Mouse (Mus musculus): ENCODE measurements at regions not wholly inside any gene's neighbourhood (a gene's known extent, or its start where the extent isn't known, plus 50 kb on each side); places are given as distances from the start of the nearest gene placed in this dataset.

DNA sequence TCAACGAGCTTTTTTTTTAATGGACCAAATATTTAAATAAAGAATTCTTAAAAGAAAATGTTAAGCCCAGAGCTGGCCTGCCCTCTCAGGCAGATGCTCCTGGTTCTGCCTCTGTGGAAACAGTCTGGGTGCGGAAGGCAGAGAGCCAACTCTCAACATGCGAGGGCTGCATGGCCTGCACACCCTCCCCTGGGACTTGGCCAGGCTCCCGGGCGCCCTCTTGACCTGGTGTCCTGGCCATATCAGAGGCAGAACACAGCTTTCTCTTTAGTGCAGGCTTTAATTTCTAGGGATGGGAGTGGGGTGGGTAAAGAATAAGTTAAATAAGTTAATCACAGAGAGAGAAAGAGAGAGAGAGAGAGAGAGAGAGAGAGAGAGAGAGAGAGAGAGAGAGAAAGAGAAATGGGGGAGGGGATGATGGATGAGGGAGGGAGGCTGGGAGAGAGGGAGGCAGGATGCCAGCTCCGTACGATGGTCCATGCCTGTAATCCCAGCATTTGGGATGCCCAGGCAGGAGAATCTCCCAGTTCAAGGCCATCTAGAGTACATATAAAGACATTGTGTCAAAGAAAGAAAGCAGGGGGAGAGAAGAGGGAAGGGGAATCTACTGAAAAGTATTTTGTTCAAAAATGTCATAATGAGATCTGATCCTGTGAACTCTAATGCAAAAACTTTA, 123.2 kb upstream of the Plekha5 start:
- no peak for DNase-seq (ENCODE audit: low read depth)

DNA sequence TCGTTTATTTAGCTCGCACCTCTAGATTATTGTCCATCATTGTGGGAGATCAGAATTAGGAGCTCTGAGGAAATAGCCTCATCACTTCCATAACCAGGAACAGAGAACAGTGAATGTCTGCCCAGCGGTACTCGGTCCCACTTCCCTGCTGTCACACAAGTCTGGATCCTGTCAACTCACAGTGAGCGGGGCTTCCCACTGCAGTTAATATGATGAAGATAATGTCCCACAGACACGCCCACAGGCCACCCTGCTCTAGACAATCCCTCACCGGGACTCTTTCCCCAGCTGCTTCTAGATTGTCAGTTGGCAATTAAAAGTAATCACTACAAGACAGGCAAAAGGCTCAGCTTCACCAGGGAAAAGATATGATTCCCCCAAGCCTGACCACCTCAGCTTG, 124.2 kb upstream of the Plekha5 start:
- DNase-seq (ENCODE audit: low read depth): no peak

DNA sequence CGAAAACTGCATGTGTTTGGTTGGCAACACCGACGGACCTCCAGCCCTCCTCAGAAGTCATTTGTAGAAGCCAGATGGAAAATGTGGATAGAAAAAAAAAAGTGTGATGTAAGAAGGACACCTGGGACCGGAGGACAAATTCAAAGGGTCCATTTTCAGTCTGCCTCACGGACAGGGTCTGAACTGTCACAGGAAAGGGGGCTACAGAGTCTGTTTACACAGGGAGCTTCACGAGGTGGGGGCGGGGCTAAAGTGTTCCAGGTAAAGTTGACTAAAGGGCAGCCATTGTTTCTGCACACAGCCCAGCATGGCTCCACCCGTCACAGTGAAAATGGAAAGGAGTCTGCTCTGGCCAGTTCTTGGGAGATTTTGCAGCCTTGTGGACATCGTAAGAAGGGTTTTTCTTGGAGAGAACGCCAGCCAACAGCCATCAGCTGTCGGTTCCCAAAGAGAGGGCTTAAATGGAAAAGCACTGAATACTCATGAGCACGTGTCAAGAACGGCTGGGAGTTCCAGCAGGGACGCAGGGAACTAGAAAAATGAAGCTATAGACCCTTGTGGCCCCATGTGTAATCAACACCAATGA, 125.8 kb upstream of the Plekha5 start:
- DNase-seq (ENCODE audit: low read depth): no peak

DNA sequence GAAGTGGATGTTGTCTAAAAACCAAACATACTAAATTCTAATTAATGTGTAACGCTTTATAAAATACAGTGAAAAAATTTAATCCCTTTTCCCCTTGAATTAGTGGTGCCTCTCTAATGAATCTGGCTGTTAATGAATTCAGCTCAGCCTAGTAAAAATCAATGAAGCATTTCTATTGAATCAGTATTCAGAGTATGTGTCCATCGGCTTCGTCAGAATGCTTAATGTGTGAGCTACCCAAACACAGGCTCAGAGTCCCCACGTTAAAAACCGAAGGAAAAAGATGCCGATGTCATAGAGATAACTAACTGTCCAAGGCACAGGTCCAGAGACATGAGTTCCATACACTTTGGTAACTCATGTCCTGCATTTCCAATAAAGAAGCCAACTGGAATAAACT, 126.3 kb upstream of the Plekha5 start:
- no peak for DNase-seq (ENCODE audit: low read depth)

DNA sequence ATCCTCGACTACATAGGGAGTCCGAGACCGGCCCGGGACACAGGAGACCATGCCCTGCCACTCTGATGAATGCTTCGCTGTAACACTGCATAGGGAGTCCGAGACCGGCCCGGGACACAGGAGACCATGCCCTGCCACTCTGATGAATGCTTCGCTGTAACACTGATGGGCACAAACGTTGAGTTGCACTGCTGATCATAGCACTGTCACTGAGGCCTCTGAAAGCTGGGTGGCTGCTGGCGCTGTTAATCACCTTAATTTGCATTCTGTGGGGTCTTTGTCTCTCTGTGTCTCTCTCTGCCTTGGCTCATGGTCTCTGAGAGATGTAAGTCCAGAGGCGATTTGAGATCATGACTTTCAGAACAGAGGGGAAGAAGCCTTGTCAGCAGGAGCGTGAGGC, 133.7 kb upstream of the Plekha5 start:
- DNase-seq (ENCODE audit: low read depth): no peak

DNA sequence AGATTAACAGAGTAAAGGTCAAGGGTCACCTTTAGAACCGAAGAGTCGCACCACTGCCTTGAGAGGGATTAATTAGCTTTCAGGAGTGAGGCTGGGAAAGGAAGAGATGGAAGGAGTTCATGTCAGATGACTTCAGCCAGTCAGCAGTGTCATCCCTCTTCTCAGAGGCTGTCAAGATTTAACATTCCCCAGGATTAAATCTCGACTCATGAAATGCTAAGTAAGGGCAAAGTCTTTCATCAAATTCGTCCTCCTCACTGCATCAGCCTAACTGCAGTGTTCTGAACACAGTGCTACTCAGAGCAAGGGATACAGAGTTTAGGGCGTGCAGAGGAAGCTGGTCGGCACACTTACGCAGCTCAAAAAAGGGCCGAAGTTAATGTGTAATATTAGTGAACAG, 135.1 kb upstream of the Plekha5 start:
- no peak for DNase-seq (ENCODE audit: low read depth)

DNA sequence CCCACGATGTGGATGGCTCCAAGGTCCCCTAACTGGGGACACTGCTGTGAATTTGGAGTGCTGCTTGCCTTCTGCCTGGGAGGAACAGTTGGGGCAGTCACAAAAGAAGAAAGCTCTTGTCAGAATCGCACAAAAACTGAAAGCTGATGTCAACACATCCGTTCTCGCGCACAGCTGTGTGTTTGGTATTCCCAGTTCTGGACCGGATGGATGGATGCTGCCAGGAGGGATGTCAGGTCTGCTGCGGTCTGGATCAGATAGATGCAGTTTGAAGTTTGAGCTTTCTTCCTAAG, 141.6 kb upstream of the Plekha5 start:
- DNase-seq (ENCODE audit: low read depth): no peak

DNA sequence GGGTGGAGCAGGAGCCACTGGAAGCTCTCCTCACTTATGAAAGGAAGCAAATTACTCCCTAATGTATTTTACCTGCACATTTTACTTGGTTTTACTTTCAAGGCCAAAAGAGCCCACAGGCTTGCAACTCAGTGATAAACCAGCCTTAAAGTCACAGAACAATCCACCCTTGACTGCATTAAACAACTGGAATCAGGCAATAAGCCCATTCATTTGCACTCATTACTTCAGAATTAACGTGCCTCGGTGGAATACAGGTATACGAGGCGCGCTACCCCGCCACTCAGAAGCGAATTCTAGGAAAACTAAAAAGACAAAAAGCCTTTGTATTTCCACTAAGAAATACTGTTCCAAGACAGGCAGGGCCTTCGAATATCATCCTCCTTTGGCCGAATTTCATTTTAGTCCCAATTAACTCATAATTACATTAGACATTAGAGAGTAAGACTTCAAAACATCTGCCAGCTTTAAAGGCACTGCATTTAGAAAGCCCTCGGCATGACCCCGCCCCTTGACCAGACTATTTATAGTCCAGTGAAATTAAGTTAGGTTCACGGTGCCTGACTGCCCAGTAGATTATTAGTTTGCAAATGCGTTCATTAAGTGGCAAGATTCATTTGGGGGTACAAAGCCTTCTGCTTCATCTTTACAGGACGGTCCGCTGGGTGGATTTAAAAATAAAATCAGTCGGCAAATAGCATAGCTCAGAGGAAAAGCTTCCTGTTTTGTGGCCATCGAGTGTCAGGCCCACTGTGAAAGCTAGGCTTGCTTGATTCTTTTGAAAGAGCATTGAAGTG, 142.2 kb upstream of the Plekha5 start:
- no peak for DNase-seq (ENCODE audit: low read depth)

DNA sequence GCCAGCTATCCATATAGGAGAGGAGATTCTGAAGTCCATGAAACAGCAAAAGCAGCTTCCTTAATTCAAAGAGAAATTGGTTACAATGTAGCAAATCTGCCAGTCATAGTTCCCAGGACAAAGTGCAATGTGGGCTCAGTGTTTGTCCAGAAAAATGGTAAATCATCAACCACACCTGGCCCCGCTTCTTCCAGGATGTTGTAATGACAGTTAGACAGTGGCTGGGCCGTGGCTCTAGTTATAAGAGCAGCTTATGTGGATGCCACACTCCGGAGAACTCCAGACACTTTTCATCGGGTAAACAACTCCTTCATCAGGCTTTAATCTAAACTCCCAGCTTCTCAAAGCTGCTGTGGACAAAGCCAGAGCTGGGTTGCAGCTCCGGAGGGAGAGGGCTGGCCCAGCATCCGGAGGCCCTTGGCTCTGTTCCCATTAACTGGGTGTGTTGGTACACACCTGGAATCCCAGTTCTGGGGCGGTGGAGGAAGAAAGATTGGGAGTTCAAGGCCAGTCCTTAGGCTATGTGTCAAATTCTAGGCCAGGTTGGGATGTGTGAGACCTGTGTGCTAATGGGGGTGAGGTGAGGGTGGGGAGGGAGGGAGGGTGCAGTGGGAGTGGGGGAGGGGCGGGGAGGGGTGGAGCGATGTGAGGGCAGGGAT, 142.9 kb upstream of the Plekha5 start:
- DNase-seq (ENCODE audit: low read depth): no peak

DNA sequence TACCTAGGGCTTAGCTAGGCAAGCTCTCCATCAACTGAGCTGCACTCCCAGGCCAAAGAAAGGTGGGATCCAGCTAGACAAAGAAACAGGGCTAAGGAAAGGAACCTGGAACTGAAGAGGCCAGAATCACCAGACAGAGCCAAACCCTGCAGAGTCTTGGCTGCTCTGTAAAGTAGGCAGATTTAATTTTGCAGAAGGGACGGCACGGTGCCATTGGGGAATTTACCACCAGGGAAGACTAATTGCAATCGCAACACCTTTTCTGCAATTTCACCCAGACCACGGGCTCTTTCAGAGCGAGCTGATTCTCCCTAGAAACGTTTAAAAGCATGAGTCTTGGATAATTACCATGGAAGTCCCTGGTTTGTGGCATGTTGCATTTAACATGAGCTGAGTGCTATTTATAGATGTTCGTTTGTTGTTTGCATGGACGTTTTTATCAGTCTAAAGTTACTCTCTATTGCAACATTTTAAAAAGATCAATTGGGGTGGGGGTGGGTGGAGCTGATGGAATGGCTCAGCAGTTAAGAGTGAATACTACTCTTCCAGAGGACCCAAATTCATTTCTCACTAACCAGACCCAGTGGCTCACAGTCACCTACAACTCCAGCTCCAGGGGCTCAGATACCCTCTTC, 144.0 kb upstream of the Plekha5 start:
- no peak for DNase-seq (ENCODE audit: low read depth)

DNA sequence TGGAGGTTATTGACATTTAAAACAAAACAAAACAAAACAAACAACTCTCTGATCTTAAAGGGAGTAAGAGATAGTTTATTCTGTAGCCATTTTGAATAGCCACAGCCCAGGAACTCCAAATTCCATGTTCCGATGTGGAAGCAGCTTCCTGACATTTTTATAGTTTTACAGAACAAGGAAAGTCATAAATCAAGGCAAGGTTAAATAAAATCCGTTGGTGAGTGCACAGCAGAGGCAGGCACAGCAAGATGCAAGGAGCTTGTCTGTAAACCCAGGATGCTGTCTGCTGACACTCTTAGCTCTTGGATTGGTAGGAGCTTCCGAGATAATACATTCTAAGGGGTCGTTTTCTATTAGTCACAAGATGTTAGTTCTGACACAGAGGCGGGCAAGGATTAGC, 145.1 kb upstream of the Plekha5 start:
- no peak for DNase-seq (ENCODE audit: low read depth)

DNA sequence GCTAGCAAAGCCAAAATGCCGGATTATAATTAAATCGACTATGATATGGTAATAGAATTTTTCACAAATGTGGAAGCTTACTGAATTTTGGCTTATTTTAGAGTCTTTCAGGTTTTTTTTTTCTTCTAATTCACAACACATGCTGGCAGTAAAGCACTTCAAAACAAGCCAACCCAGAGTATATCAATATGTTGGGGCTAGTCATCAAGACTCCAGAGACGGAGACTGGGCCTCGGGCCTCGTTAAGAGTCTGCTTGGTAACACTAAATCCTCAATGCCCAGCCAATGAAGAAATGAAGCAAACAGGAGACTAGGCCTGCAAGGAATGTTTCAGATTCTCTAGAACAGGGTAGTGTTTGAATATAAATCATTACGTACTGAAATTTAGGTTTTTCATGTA, 153.3 kb upstream of the Plekha5 start:
- DNase-seq (ENCODE audit: low read depth): no peak

DNA sequence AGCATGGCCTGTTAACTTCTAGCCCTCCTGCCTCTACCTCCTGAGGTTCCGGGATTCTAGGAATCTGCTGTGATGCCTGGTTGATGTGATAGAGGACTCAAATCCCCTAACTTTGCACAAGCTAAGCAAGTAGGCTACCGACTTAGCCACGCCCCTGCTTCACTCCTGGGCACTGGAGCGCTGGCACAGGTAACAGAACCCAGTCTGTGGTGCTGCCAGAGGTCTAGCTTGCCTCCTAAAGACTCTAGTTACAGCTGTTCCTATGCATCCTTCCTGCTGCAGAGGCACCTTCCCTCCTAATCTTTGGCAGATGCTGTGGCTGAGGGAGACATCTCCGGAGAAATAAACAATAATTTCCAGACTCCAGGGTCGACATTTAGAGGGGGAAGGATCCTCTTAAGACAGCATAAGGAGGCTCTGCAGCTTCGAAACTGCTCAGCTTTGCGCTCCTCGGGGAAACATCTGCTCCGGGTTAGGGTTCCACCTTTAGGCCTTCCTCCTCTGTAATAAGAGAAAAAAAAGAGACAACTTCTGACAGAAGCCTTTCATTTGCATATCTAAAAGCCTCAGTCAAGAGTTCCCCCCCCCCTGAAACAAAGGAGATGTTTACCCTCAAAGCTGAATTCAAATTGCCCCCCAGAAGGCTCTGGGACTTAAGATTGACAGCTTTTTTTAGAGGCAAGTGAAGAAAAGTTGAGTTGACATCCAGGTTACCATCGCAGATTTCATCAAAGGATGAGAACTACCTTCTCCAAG, 155.4 kb upstream of the Plekha5 start:
- no peak for DNase-seq (ENCODE audit: low read depth)

DNA sequence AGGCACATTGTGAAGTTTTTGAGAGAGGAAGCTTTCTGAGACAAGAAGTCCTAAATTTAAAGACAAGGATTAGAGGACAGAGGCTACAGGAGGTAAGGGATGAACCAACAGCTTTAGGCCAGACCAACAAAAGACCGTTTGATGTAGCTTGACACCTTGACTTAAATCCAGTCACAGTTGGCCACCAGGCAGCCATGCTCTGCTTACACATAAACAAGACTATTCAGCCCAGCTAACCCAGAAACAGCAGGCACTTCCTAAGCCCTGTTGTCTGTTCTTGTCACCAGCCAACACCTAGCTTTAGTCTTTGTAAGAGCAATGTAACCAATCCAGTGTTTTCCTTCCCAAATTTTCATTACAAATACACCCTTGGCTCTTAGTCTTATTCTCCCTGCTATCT, 159.9 kb upstream of the Plekha5 start:
- no peak for DNase-seq (ENCODE audit: low read depth)

DNA sequence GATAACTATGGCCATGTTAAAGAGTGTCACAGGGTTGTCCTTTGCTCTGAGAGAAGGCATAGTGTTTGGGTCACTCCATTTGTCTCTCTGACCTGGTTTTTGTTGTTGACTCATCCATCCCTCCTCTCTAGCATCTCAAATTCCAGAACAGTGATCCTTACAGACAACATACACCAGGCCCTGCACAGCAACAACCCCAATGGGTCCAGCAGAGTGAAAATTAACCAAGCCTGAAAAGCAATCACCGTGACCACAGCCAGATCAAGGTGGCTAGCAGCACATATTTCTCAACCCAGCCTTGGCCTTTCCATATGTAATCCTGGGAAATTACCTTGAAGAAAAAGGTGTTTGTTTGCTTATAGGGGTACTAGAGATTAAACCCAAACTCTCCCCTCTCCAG, 162.0 kb upstream of the Plekha5 start:
- DNase-seq (ENCODE audit: low read depth): no peak

DNA sequence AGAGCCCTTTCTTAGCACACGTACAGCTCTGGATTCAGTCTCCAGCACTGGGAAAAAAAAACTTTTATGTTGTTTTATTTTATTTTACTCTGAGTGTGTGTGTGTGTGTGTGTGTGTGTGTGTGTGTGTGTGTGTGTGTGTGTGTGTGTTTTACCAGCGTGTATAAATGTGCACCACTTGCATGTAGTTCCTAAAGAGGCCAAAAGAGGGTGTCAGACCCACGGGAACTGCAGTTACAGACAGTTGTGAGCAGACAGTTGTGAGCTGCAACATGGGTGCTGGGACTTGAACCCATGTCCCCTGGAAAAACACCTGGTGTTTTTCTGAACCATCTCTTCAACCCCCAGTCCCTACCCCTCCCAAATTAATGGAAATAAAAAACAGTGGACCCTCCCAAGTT, 165.1 kb upstream of the Plekha5 start:
- DNase-seq (ENCODE audit: low read depth): no peak

DNA sequence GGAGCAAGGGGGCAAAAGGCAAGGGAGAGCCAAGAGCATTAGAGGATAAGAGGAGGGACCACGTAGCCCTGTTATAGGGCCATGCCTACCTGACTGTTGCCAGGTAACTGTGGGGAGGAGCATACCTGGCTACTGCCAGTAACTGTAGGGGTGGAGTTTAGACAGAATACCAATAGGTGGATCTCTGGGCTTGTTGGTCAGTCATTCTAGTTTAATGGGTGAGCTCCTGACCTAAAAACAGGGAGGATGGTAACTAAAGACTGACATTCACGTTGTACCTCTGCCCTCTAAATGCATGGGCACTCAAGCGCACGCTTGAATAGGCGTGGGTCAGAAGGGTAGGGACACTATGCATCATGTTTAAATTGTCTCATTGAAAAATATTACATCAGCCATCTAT, 165.8 kb upstream of the Plekha5 start:
- no peak for DNase-seq (ENCODE audit: low read depth)

DNA sequence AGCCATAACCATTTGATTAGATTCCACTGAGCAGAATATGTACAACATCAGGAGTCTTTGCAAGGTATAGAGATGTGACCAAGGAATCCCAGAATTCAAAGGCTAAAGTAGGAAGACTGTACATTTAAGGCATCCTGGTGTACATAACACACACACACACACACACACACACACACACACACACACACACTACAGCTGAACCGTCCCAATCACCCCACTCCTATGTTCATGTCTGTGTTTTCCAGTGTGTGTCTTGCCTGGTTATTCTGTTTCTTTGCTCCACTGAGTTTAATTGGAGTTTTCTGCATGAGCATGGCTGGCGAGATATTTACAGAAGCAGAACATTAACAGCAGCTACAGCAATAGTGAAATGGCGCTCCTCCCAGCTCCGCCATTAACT, 172.3 kb upstream of the Plekha5 start:
- DNase-seq (ENCODE audit: low read depth): no peak

DNA sequence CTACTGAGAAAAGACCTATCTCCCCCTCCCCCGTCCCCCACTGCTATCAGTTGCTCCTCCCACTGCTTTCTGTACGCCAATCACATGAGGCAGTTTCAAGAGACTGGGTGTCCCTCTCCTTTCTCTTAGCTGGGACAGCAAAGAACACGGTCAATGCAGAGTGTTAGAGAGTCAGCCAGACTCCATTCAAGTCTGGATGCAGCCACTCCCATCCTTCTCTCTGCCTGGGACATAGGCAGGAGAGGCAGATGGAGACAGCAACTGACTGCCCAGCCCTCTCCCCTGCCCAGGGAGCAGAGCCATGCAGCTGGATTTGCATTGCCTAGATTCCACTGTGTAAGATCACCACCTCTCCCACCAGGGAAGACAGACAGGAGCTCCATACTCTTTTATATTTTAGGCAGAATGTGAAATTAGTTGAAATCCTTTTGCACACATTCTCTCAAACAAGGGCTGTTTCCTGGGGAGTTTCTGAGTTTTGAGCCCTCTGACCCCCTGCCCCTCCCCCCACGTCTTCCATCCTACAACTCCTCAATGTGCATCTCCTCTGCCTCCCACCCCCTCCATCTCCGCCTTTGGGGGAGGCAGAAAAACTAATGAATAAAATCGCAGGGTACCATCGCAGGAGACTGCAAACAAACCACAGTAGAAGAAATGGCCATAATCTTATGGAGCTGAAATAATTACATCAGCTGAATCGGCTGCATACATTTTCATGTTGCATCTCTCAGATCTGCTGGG, 180.3 kb upstream of the Plekha5 start:
- DNase-seq (ENCODE audit: low read depth): no peak

DNA sequence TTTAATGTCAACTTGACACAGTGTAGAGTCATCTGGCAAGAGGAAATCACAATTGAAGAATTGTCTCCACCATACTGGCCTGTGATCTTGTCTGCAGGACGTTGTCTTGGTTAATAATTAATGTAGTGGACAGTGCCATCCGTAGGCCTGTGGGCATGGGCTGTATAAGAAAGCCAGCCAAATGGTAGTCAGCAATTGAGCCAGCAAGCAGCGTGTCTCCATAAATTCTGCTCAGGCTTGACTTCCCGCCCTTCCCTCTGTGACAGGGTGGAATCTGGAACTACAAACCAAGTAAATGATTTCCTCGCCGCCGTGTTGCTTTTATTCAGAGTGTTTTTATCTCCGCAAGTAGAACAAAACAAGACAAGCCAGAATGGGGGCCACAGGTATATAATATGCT, 184.5 kb upstream of the Plekha5 start:
- no peak for DNase-seq (ENCODE audit: low read depth)

DNA sequence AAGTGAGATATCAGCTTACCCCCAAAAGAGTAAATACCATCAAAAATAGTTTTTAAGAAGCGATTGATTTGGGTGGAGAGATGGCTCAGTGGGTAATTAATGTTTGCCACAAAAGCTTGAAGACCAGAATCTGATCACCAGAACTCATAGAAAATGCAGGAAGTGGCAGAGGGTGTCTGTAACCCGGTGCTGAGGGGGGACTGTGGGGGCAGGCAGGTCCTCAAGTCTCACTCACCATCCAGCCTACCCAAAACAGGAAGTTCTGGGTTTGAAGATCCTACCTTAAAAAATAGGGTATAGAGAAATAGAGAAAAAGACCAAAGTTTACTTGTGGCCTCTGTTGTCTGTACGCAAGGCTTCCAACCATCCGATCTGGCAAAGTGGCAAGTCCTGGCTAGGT, 190.3 kb upstream of the Plcz1 start:
- no peak for DNase-seq (ENCODE audit: low read depth)

All from gonadal fat pad, adult 2 months (tissue).